Mouse (Mus musculus) neural tube, embryonic 13.5 days (tissue): ENCODE measurements around the gene Rnaseh2b. TPM values are rescaled to one million over a fixed set of nuclear protein-coding genes. Genes with fewer than 3 reads are reported as not detected.
A peak's percentile ranks its signal among the peaks of the same experiment; 100 is the strongest.

Experiments
- ATAC-seq: fragments of 200-750 bp; cut with Nextera tagmentation; 2 replicates; pipeline ENCODE4 v1.8.0; 2017; ENCODE audit warnings: low read depth, mild to moderate bottlenecking, moderate TSS enrichment, moderate library complexity
- H3K27ac ChIP-seq: fragments of 300-500 bp; sonication (generic); replicated peaks from 2 replicates; pipeline ENCODE4 v1.5.1; 2015; ENCODE audit warnings: moderate library complexity, mild to moderate bottlenecking, inconsistent platforms
- H3K27me3 ChIP-seq: fragments of 300-500 bp; sonication (generic); 2 replicates; pipeline ENCODE4 v1.6.1; 2015; ENCODE audit warnings: mild to moderate bottlenecking, inconsistent platforms
- H3K36me3 ChIP-seq: fragments of 300-500 bp; sonication (generic); 2 replicates; pipeline ENCODE4 v1.6.1; 2015; ENCODE audit warnings: mild to moderate bottlenecking, inconsistent platforms
- H3K4me1 ChIP-seq: fragments of 300-500 bp; sonication (generic); replicated peaks from 2 replicates; pipeline ENCODE4 v1.6.1; 2015; ENCODE audit warnings: inconsistent platforms
- H3K4me2 ChIP-seq: fragments of 300-500 bp; sonication (generic); 2 replicates; pipeline ENCODE4 v1.6.1; 2015; ENCODE audit warnings: inconsistent platforms, mild to moderate bottlenecking, moderate library complexity
- H3K4me3 ChIP-seq: fragments of 300-500 bp; sonication (generic); 2 replicates; pipeline ENCODE4 v1.5.1; 2015; ENCODE audit warnings: mild to moderate bottlenecking, inconsistent platforms
- H3K9ac ChIP-seq: fragments of 300-500 bp; sonication (generic); 2 replicates; pipeline ENCODE4 v1.6.1; 2015; ENCODE audit warnings: moderate library complexity, mild to moderate bottlenecking, inconsistent platforms
- H3K9me3 ChIP-seq: fragments of 300-500 bp; sonication (generic); 2 replicates; pipeline ENCODE4 v1.6.1; 2016; ENCODE audit warnings: inconsistent platforms
- WGBS: fragments of 180-500 bp; shearing (Covaris S2); methylation state at CpG from one replicate; pipeline ENCODE4 v1.1.7; 2015; 5-methylcytosine and 5-hydroxymethylcytosine counted together
- polyA plus RNA-seq: library from polyadenylated mRNA; unstranded; fragments of >200 nt; fragmentation: Nextera tagmentation; extraction: Ambion mirVana; gene quantifications from 2 replicates; pipeline ENCODE4 v1.2.1, GENCODE M21; 2015

Gene Rnaseh2b
- polyA plus RNA-seq, 1 experiment from 2014 or later, result 31.0 TPM

- H3K36me3 ChIP-seq, result no peaks in the 10 kb centered on the region
- H3K4me3 ChIP-seq, result no peak overlapping the region
- peak; percentile 91 for ATAC-seq
- H3K9ac ChIP-seq, result no peak overlapping the region
- peaks cover 29% of the 10 kb centered on the region for H3K4me1 ChIP-seq
- peak overlapping the region; percentile 83 for H3K27ac ChIP-seq
- no peaks in the 10 kb centered on the region for H3K27me3 ChIP-seq
- H3K4me2 ChIP-seq, result no peak overlapping the region
- 16% methylated on average over 7 of the region's 7 CpGs for WGBS
- H3K9me3 ChIP-seq, result peaks cover 3% of the 10 kb centered on the region; the same call in 1 of the 2 replicates
These were observed 123.8 kb downstream of the Rnaseh2b start for GRCm38 (mm10) chr14:62416007-62416741.

- peaks cover 3% of the 10 kb centered on the region; the same call in 1 of the 2 replicates for H3K9me3 ChIP-seq
- no peaks in the 10 kb centered on the region for H3K27me3 ChIP-seq
- H3K4me2 ChIP-seq, result no peak overlapping the region
- peak; percentile 82; the same call in 1 of the 2 replicates for ATAC-seq
- H3K9ac ChIP-seq, result no peak overlapping the region
- H3K36me3 ChIP-seq, result no peaks in the 10 kb centered on the region
- peaks cover 29% of the 10 kb centered on the region for H3K4me1 ChIP-seq
- H3K4me3 ChIP-seq, result no peak overlapping the region
- WGBS, result 48% methylated on average over 1 of the region's 1 CpGs
- H3K27ac ChIP-seq, result peak overlapping the region; percentile 83
These were observed 124.3 kb downstream of the Rnaseh2b start for GRCm38 (mm10) chr14:62416742-62417134.

- ATAC-seq, result no peak
- no peak overlapping the region for H3K9ac ChIP-seq
- peak overlapping the region; percentile 57 for H3K27ac ChIP-seq
- no peak overlapping the region for H3K4me3 ChIP-seq
- H3K4me1 ChIP-seq, result peaks cover 29% of the 10 kb centered on the region
- WGBS, result 88% methylated on average over 3 of the region's 3 CpGs
- no peaks in the 10 kb centered on the region for H3K36me3 ChIP-seq
- no peaks in the 10 kb centered on the region for H3K27me3 ChIP-seq
- no peaks in the 10 kb centered on the region for H3K9me3 ChIP-seq
- H3K4me2 ChIP-seq, result no peak overlapping the region
These were observed 125.1 kb downstream of the Rnaseh2b start for GRCm38 (mm10) chr14:62417501-62417900.

- H3K4me1 ChIP-seq, result peaks cover 2% of the 10 kb centered on the region; the same call in 1 of the 2 replicates
- no peaks in the 10 kb centered on the region for H3K27me3 ChIP-seq
- H3K27ac ChIP-seq, result no peak overlapping the region
- no peak for ATAC-seq
- H3K4me2 ChIP-seq, result no peak overlapping the region
- no peaks in the 10 kb centered on the region for H3K9me3 ChIP-seq
- no peak overlapping the region for H3K9ac ChIP-seq
- no peak overlapping the region for H3K4me3 ChIP-seq
- H3K36me3 ChIP-seq, result no peaks in the 10 kb centered on the region
- WGBS, result 76% methylated on average over 4 of the region's 4 CpGs
These were observed 129.9 kb downstream of the Rnaseh2b start for GRCm38 (mm10) chr14:62422265-62422664.

Other genes starting within 250 kb of the Rnaseh2b start
- gene Dleu7, start 458 bp downstream of the Rnaseh2b start, polyA plus RNA-seq, result 7.4 and 11.1 TPM in 2 replicates
- 0.25 and 0.32 TPM in 2 replicates for gene Gucy1b2, start 163.7 kb downstream of the Rnaseh2b start, polyA plus RNA-seq